In the genomic region with DNA sequence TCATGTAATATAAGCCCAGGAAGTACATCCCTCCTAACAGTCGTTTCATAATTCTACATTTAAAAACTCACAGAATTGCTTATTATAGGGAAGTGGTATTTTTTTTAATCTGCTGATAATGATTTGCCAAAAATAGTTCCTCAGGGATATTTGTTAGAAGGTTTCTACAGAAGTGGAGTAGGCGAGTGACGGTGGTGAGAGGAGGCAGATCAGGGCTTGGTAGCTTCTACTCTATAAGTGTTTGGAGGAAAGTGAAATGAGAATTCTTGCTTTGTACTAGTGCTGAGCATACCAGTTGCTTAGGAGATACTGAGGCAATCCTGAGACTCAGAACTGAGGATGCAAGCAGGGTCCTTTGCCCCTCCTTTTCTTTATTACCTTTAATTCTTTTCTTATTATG, we compare ENCODE assay signal across 14 mouse cellular contexts.
"Had no signal": no experiment of that assay in that cellular context is flagged by ENCODE, and none has a peak within 500 bp of the region (broad histone marks: within the 10 kb centered on the region; RNA-seq: fewer than 3 reads in every experiment).

No protein-coding gene starts in this region.

- DNase-seq: kidney, adult 18-20 months; kidney, adult 9 months; kidney, postnatal 14 days; kidney, postnatal 4 days; layer of hippocampus, postnatal 36 days; liver; lung, adult 18-20 months; lung, postnatal 10 days; lung, postnatal 36 days; midbrain, embryonic 14.5 days; right cerebral cortex, postnatal 14 days; spleen, adult 18-20 months; thymus, adult 18-20 months; thymus, postnatal 36 days had no signal
